Mouse (Mus musculus) midbrain, postnatal 0 days (tissue): Measurements from ENCODE around the gene Kars. TPM values are rescaled to one million over a fixed set of nuclear protein-coding genes. Genes with fewer than 3 reads are reported as not detected.

ENCODE experiments used
- ATAC-seq: fragments of 200-750 bp; cut with Nextera tagmentation; 2 replicates; pipeline ENCODE4 v1.8.0; 2017; ENCODE audit warnings: moderate number of reproducible peaks, mild to moderate bottlenecking, moderate TSS enrichment, moderate library complexity; ENCODE audit not compliant: low FRiP score
- DNase-seq: peaks from one replicate; pipeline ENCODE4 v3.0.0-alpha.2; 2015; ENCODE audit warnings: low spot score
- H3K27ac ChIP-seq: fragments of 300-500 bp; sonication (generic); 2 replicates; pipeline ENCODE4 v1.5.1; 2014; ENCODE audit warnings: low read depth, mild to moderate bottlenecking, low read length, mixed read lengths
- H3K27me3 ChIP-seq: fragments of 300-500 bp; sonication (generic); 2 replicates; pipeline ENCODE4 v1.6.1; 2014; ENCODE audit warnings: low read length, control low read depth, mixed read lengths; ENCODE audit not compliant: insufficient read depth
- H3K36me3 ChIP-seq: fragments of 300-500 bp; sonication (generic); 2 replicates; pipeline ENCODE4 v1.6.1; 2014; ENCODE audit warnings: low read length, control low read depth, mixed read lengths; ENCODE audit not compliant: insufficient read depth
- H3K4me1 ChIP-seq: fragments of 300-500 bp; sonication (generic); 2 replicates; pipeline ENCODE4 v1.6.1; 2014; ENCODE audit warnings: mild to moderate bottlenecking, control low read depth, antibody characterized with exemption, low read length, mixed read lengths; ENCODE audit not compliant: insufficient read depth
- H3K4me2 ChIP-seq: fragments of 300-500 bp; sonication (generic); 2 replicates; pipeline ENCODE4 v1.6.1; 2014; ENCODE audit warnings: low read depth, mild to moderate bottlenecking, low read length, mixed read lengths; ENCODE audit not compliant: poor library complexity, severe bottlenecking
- H3K4me3 ChIP-seq: fragments of 300-500 bp; sonication (generic); 2 replicates; pipeline ENCODE4 v1.5.1; 2014; ENCODE audit warnings: low read depth, mild to moderate bottlenecking, low read length, moderate library complexity
- H3K9ac ChIP-seq: fragments of 300-500 bp; sonication (generic); replicated peaks from 2 replicates; pipeline ENCODE4 v1.6.1; 2014; ENCODE audit warnings: mild to moderate bottlenecking, low read length, moderate library complexity, mixed read lengths; ENCODE audit not compliant: poor library complexity, severe bottlenecking
- H3K9me3 ChIP-seq: fragments of 300-500 bp; sonication (generic); 2 replicates; pipeline ENCODE4 v1.6.1; 2016; ENCODE audit warnings: low read length, control low read depth
- CTCF ChIP-seq: IDR thresholded peaks from 2 replicates; pipeline ENCODE4 v1.5.1; 2016; ENCODE audit warnings: antibody characterized with exemption, mild to moderate bottlenecking
- WGBS: fragments of 180-500 bp; shearing (Covaris S2); extraction: QIAGEN DNeasy Blood & Tissue Kit; methylation state at CpG from one replicate; pipeline ENCODE4 v1.1.7; 2014; 5-methylcytosine and 5-hydroxymethylcytosine counted together
- polyA plus RNA-seq: library from polyadenylated mRNA; unstranded; fragments of >200 nt; fragmentation: Nextera tagmentation; extraction: Ambion mirVana; gene quantifications from 2 replicates; pipeline ENCODE4 v1.2.1, GENCODE M21; 2015
- total RNA-seq: library from RNA; depleted of rRNA; stranded (reverse); fragments of >200 nt; gene quantifications from 2 replicates; pipeline ENCODE4 v1.2.3, GENCODE M21; 2014

Gene Kars
- total and polyA plus RNA-seq, 2 experiments from 2014 or later, result 106 to 160 TPM

DNA sequence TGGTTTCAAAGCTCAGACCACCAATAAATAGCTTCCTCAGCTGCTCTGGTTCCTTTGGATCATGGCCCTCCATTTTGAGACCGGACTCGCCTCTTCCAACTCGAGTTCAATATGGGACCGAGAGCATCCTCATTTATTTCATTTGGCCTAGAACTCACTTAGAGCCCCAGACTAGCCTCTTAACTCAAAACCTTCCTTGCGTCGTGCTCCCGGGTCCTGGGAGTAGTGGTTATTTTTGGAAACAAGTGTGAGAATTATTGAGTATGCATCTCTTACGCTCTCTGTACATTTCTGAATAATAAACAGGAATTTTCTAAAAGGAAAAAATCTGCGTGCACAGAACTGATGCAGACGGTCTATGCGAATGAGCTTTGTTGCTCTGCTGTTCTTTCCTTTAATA lies 3.8 kb upstream of the Kars start, which contains the start of gene Gm6793:
Gm6793 (minus strand) TSS at position 101 of the 400 bp plus-strand sequence.
- 87% methylated on average over 11 of the region's 11 CpGs for WGBS

GRCm38 (mm10) chr8:112011816-112012242 lies 706 bp upstream of the Kars start:
- Histone ChIP-seq H3K4me3 (peak overlapping the region; percentile 96), H3K4me2 (peak overlapping the region; percentile 84), H3K9me3 (no peaks in the 10 kb centered on the region), H3K27me3 (no peaks in the 10 kb centered on the region), H3K36me3 (peaks cover 3% of the 10 kb centered on the region; the same call in 1 of the 2 replicates), H3K9ac (peak overlapping the region; percentile 93), H3K4me1 (peaks cover 10% of the 10 kb centered on the region), H3K27ac (peak overlapping the region; percentile 92)
- ATAC-seq (peak; percentile 65; the same call in 1 of the 2 replicates), DNase-seq (no peak)
- no peak for TF ChIP-seq CTCF
- WGBS, result under 1% methylated on average over 40 of the region's 40 CpGs

More for the DNA sequence above, 3.8 kb upstream of the Kars start, which contains the start of gene Gm6793:
- Histone ChIP-seq H3K4me1 (peaks cover 10% of the 10 kb centered on the region), H3K27me3 (no peaks in the 10 kb centered on the region), H3K9me3 (no peaks in the 10 kb centered on the region), H3K9ac (no peak within 1 kb of the TSS), H3K27ac (no peak within 1 kb of the TSS), H3K36me3 (peaks cover 15% of the 10 kb centered on the region), H3K4me3 (no peak within 1 kb of the TSS), H3K4me2 (no peak within 1 kb of the TSS)
- DNase-seq (no peak), ATAC-seq (no peak)
- no peak for TF ChIP-seq CTCF

DNA sequence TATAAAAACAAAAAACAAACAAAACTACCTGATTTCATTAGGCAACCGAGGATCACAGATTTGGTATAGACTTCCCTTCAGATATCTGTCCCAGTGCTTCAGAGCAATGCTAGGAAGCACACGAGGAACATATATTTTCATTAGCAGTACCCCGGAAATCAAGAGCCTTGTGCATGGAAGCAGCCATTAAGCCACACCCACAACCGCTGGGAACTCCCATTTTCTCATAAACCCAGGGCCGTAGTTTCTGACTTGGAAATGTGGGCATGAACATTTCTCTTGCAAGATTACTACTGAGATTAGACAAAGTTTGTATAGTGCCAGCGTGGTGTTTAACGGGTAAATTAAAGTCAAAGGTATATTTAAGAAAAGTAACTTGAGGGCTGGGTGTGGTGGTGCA lies 1.6 kb downstream of the Kars start:
- Histone ChIP-seq H3K4me1 (peaks cover 10% of the 10 kb centered on the region), H3K27ac (no peak overlapping the region), H3K4me3 (no peak overlapping the region), H3K27me3 (no peaks in the 10 kb centered on the region), H3K9me3 (no peaks in the 10 kb centered on the region), H3K4me2 (no peak overlapping the region), H3K9ac (no peak overlapping the region), H3K36me3 (peaks cover 9% of the 10 kb centered on the region)
- no peak for ATAC-seq
- WGBS, result 93% methylated on average over 7 of the region's 7 CpGs
- no peak for DNase-seq
- no peak for TF ChIP-seq CTCF

GRCm38 (mm10) chr8:112007669-112008068 lies 3.5 kb downstream of the Kars start:
- no peak for DNase-seq
- no peak overlapping the region for H3K9ac ChIP-seq
- H3K36me3 ChIP-seq, result peaks cover 22% of the 10 kb centered on the region
- 100% methylated on average over 2 of the region's 2 CpGs for WGBS
- H3K4me1 ChIP-seq, result peaks cover 6% of the 10 kb centered on the region
- H3K27ac ChIP-seq, result no peak overlapping the region
- H3K4me3 ChIP-seq, result no peak overlapping the region
- H3K9me3 ChIP-seq, result no peaks in the 10 kb centered on the region
- no peak overlapping the region for H3K4me2 ChIP-seq
- H3K27me3 ChIP-seq, result no peaks in the 10 kb centered on the region
- TF ChIP-seq CTCF, result no peak
- no peak for ATAC-seq

GRCm38 (mm10) chr8:112005601-112006000 lies 5.5 kb downstream of the Kars start:
- no peak overlapping the region for H3K4me2 ChIP-seq
- no peak for ATAC-seq
- H3K9me3 ChIP-seq, result no peaks in the 10 kb centered on the region
- no peak for TF ChIP-seq CTCF
- H3K27me3 ChIP-seq, result no peaks in the 10 kb centered on the region
- 97% methylated on average over 6 of the region's 6 CpGs for WGBS
- no peak overlapping the region for H3K9ac ChIP-seq
- H3K36me3 ChIP-seq, result peaks cover 43% of the 10 kb centered on the region
- peaks cover 6% of the 10 kb centered on the region for H3K4me1 ChIP-seq
- no peak for DNase-seq
- no peak overlapping the region for H3K4me3 ChIP-seq
- H3K27ac ChIP-seq, result no peak overlapping the region

DNA sequence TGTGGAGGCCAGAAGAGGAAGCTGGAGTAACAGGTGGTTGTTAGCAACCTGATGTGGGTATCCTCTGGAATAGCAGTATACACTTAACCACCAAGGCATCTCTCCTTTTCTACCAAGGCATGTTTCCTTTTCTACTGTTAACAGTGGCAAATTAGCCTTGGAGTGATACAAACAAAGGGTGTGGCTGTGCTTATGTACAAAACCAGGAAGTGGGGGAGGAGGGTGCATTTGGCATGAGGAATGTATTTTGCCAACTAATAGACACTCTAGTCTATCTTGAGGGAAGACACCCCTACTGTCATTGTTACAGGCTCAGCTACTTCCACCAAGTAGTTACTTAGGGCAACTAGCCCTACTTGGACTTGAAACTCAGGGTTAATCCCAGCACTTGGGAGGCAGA lies 6.4 kb downstream of the Kars start:
- DNase-seq, result no peak
- Histone ChIP-seq H3K9me3 (no peaks in the 10 kb centered on the region), H3K9ac (no peak overlapping the region), H3K36me3 (peaks cover 51% of the 10 kb centered on the region), H3K4me2 (no peak overlapping the region), H3K4me1 (no peaks in the 10 kb centered on the region), H3K27ac (no peak overlapping the region), H3K4me3 (no peak overlapping the region), H3K27me3 (no peaks in the 10 kb centered on the region)
- no peak for ATAC-seq
- no peak for TF ChIP-seq CTCF
